Mouse (Mus musculus) myocyte (in vitro differentiated cells): Measurements from ENCODE around the gene 1700020A23Rik.

Experiments used
- CEBPB ChIP-seq: IDR thresholded peaks from 2 replicates; pipeline ENCODE4 v1.6.1; 2011; ENCODE audit warnings: mild to moderate bottlenecking, moderate library complexity; ENCODE audit not compliant: poor library complexity, insufficient read depth, severe bottlenecking
- E2F4 ChIP-seq: IDR thresholded peaks from one replicate; pipeline ENCODE4 v1.6.1; 2011; ENCODE audit warnings: mild to moderate bottlenecking, control low read depth, moderate library complexity; ENCODE audit not compliant: insufficient read depth
- MAX ChIP-seq: IDR thresholded peaks from one replicate; pipeline ENCODE4 v1.6.1; 2011; ENCODE audit warnings: low read depth, mild to moderate bottlenecking, control low read depth
- MYOD1 ChIP-seq, 3 experiments: IDR thresholded peaks; one replicate each; pipeline ENCODE4 v1.6.1; 2011; ENCODE audit warnings: control low read depth in 2 of 3, low read depth in 2 of 3, mild to moderate bottlenecking in 2 of 3, moderate library complexity in 1 of 3; ENCODE audit not compliant: insufficient read length in 2 of 3, control insufficient read depth in 1 of 3
- MYOG ChIP-seq, 3 experiments: IDR thresholded peaks; one replicate each; pipeline ENCODE4 v1.6.1; 2011; ENCODE audit warnings: control low read depth in 2 of 3, low read depth in 2 of 3, mild to moderate bottlenecking in 2 of 3; ENCODE audit not compliant: insufficient read length in 2 of 3, control insufficient read depth in 1 of 3, insufficient read depth in 1 of 3
- POLR2A ChIP-seq: IDR thresholded peaks from one replicate; pipeline ENCODE4 v1.6.1; 2011; ENCODE audit warnings: low read depth, mild to moderate bottlenecking, control low read depth, moderate library complexity; ENCODE audit not compliant: insufficient read length
- POLR2AphosphoS2 ChIP-seq: IDR thresholded peaks from one replicate; pipeline ENCODE4 v1.6.1; 2011; ENCODE audit warnings: low read depth, control low read depth; ENCODE audit not compliant: insufficient read length
- REST ChIP-seq: IDR thresholded peaks from one replicate; pipeline ENCODE4 v1.6.1; 2011; ENCODE audit warnings: mild to moderate bottlenecking, control low read depth, moderate library complexity; ENCODE audit not compliant: insufficient read depth, insufficient read length
- SRF ChIP-seq: IDR thresholded peaks from one replicate; pipeline ENCODE4 v1.6.1; 2011; ENCODE audit warnings: low read depth; ENCODE audit not compliant: control insufficient read depth, insufficient read length
- TCF12 ChIP-seq: IDR thresholded peaks from one replicate; pipeline ENCODE4 v1.6.1; 2011; ENCODE audit warnings: mild to moderate bottlenecking, control low read depth; ENCODE audit not compliant: poor library complexity, insufficient read depth, severe bottlenecking
- TCF3 ChIP-seq: IDR thresholded peaks from one replicate; pipeline ENCODE4 v1.6.1; 2011; ENCODE audit warnings: low read depth, control low read depth; ENCODE audit not compliant: insufficient read length
- USF1 ChIP-seq: IDR thresholded peaks from one replicate; pipeline ENCODE4 v1.6.1; 2011; ENCODE audit warnings: low read depth, mild to moderate bottlenecking, control low read depth, moderate library complexity

- no peak for TF ChIP-seq POLR2A
- no peak for TF ChIP-seq E2F4
- no peak for TF ChIP-seq TCF12
- TF ChIP-seq MYOD1 (IDR thresholded peaks at IDR 0.05; ENCODE audit: control insufficient read depth in 1 of 3, insufficient read length in 2 of 3, low read depth in 2 of 3): no peak
- TF ChIP-seq CEBPB: no peak
- TF ChIP-seq POLR2AphosphoS2: no peak
- TF ChIP-seq MAX: no peak
- no peak for TF ChIP-seq REST
- no peak for TF ChIP-seq USF1
- no peak for TF ChIP-seq MYOG (IDR thresholded peaks at IDR 0.05; ENCODE audit: control insufficient read depth in 1 of 3, insufficient read depth in 1 of 3, insufficient read length in 2 of 3, low read depth in 2 of 3)
- TF ChIP-seq SRF: no peak
- TF ChIP-seq TCF3: no peak
Observed at GRCm38 (mm10) chr2:130397186-130397985, 7.7 kb upstream of the 1700020A23Rik start, which contains the start of gene Cpxm1.
